Mouse (Mus musculus) liver, postnatal 0 days (tissue): Measurements from ENCODE around the gene Atp2b2. TPM values are rescaled to one million over a fixed set of nuclear protein-coding genes. Genes with fewer than 3 reads are reported as not detected.

Experiments
- ATAC-seq: fragments of 200-750 bp; cut with Nextera tagmentation; 2 replicates; pipeline ENCODE4 v1.8.0; 2017; ENCODE audit warnings: mild to moderate bottlenecking, moderate library complexity
- DNase-seq: peaks from one replicate; pipeline ENCODE4 v3.0.0-alpha.2; 2016
- H3K27ac ChIP-seq: fragments of 300-500 bp; sonication (generic); 2 replicates; pipeline ENCODE4 v1.5.1; 2014; ENCODE audit warnings: antibody characterized with exemption, moderate library complexity, mild to moderate bottlenecking, low read depth
- H3K27me3 ChIP-seq: fragments of 300-500 bp; sonication (generic); 2 replicates; pipeline ENCODE4 v1.6.1; 2014; ENCODE audit warnings: low read length, control low read depth, mixed read lengths; ENCODE audit not compliant: insufficient read depth
- H3K36me3 ChIP-seq: fragments of 300-500 bp; sonication (generic); replicated peaks from 2 replicates; pipeline ENCODE4 v1.6.1; 2014; ENCODE audit warnings: mild to moderate bottlenecking, control low read depth, low read length, moderate library complexity, mixed read lengths; ENCODE audit not compliant: insufficient read depth
- H3K4me1 ChIP-seq: fragments of 300-500 bp; sonication (generic); 2 replicates; pipeline ENCODE4 v1.6.1; 2014; ENCODE audit warnings: antibody characterized with exemption, mild to moderate bottlenecking, control low read depth; ENCODE audit not compliant: insufficient read depth
- H3K4me2 ChIP-seq: fragments of 300-500 bp; sonication (generic); 2 replicates; pipeline ENCODE4 v1.6.1; 2014; ENCODE audit warnings: low read depth, mild to moderate bottlenecking, low read length, moderate library complexity, mixed read lengths
- H3K4me3 ChIP-seq: fragments of 300-500 bp; sonication (generic); 2 replicates; pipeline ENCODE4 v1.5.1; 2014; ENCODE audit warnings: low read depth, low read length
- H3K9ac ChIP-seq: fragments of 300-500 bp; sonication (generic); replicated peaks from 2 replicates; pipeline ENCODE4 v1.6.1; 2014; ENCODE audit warnings: mild to moderate bottlenecking, moderate library complexity
- H3K9me3 ChIP-seq: fragments of 300-500 bp; sonication (generic); 2 replicates; pipeline ENCODE4 v1.6.1; 2016; ENCODE audit warnings: mild to moderate bottlenecking, control low read depth, low read length, mixed read lengths
- CTCF ChIP-seq: sonication (generic); IDR thresholded peaks from 2 replicates; pipeline ENCODE4 v1.5.1; 2016; ENCODE audit warnings: antibody characterized with exemption, low read depth
- EP300 ChIP-seq: IDR thresholded peaks from 2 replicates; pipeline ENCODE4 v1.6.1; 2016; ENCODE audit warnings: antibody characterized with exemption, low read depth, mild to moderate bottlenecking
- WGBS: fragments of 180-500 bp; shearing (Covaris S2); extraction: QIAGEN DNeasy Blood & Tissue Kit; methylation state at CpG from one replicate; pipeline ENCODE4 v1.1.7; 2014; ENCODE audit not compliant: insufficient replicate concordance; 5-methylcytosine and 5-hydroxymethylcytosine counted together
- polyA plus RNA-seq: library from polyadenylated mRNA; unstranded; fragments of >200 nt; fragmentation: Nextera tagmentation; extraction: Ambion mirVana; gene quantifications from 2 replicates; pipeline ENCODE4 v1.2.1, GENCODE M21; 2015

Gene Atp2b2
- polyA plus RNA-seq, 1 experiment from 2014 or later, result 0.41 TPM

DNA sequence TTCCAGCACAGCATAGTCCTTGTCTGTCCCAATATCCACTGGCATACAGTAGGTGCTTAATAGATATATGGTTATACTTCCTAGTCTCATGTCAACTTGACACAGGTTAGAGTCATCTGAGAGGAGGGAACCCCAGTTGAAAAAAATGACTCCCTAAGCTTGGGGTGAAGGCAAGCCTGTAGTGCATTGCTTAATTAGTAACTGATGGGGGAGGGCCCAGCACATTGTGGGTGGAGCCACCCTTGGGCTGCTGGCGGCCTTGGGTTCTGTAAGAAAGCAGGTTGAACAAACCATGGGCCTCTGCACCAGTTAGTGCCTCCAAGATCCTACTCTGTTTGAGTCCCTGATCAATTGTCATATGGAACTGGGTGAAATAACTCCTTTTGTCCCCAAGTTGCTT, 231.0 kb downstream of the Atp2b2 start:
- DNase-seq, result no peak
- no peak overlapping the region for H3K9ac ChIP-seq
- H3K36me3 ChIP-seq, result 0 out of 2 replicates have a peak, but pooled peaks cover 2% of the 10 kb centered on the region
- H3K27ac ChIP-seq, result no peak overlapping the region
- no peak overlapping the region for H3K4me2 ChIP-seq
- no peak overlapping the region for H3K4me3 ChIP-seq
- no peaks in the 10 kb centered on the region for H3K4me1 ChIP-seq
- TF ChIP-seq EP300 (no peak), CTCF (no peak)
- H3K27me3 ChIP-seq, result no peaks in the 10 kb centered on the region
- 21% methylated on average over 1 of the region's 1 CpGs for WGBS
- H3K9me3 ChIP-seq, result no peaks in the 10 kb centered on the region
- ATAC-seq, result no peak

DNA sequence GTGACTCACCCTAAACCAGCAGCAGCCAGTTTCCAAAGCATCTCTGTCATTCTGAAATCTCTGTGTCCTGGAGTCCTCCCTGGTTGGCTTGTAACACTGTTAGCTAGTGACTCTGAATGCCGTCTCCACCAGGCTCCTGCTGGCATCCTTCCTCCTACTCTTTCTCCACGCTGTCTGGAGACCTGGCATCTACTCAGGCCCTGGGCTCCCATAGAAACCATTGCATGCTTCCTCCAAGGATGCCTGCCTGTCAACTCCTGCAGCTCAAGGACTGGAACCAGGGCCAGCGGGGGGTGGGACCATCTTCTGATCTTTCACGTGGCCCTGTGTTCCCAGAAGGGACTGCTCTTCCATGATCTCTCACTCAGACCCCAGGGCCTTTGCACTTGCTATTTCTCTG, 231.7 kb downstream of the Atp2b2 start:
- H3K27ac ChIP-seq, result no peak overlapping the region
- H3K9ac ChIP-seq, result no peak overlapping the region
- no peaks in the 10 kb centered on the region for H3K4me1 ChIP-seq
- no peak overlapping the region for H3K4me2 ChIP-seq
- H3K27me3 ChIP-seq, result no peaks in the 10 kb centered on the region
- H3K9me3 ChIP-seq, result no peaks in the 10 kb centered on the region
- H3K36me3 ChIP-seq, result 0 out of 2 replicates have a peak, but pooled peaks cover 2% of the 10 kb centered on the region
- TF ChIP-seq EP300, result no peak
- TF ChIP-seq CTCF, result no peak
- no peak overlapping the region for H3K4me3 ChIP-seq
- 67% methylated on average over 4 of the region's 4 CpGs for WGBS
- ATAC-seq (no peak), DNase-seq (no peak)

DNA sequence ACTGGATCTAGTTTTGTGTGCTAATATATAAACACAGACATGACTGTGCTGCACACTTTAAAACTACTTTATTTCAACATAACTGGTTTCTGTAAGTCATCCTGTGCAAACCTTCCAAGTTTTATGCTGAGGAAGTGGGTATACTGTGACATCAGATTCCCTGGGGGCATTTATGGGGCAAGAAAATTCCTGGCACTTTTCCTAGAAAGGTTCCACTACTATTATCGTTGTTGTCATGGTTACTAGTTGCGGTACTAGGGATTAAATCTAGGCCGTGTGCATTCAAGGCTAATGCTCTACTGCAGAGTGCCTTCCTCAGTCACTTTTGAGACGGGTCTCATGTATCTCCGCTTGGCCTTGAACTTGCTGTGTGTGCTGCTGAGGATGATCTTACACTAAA, 236.2 kb downstream of the Atp2b2 start:
- WGBS, result 80% methylated on average over 5 of the region's 5 CpGs
- Histone ChIP-seq H3K9me3 (peaks cover 5% of the 10 kb centered on the region; the same call in 1 of the 2 replicates), H3K36me3 (0 out of 2 replicates have a peak, but pooled peaks cover 4% of the 10 kb centered on the region), H3K27ac (no peak overlapping the region), H3K4me3 (no peak overlapping the region), H3K4me1 (no peaks in the 10 kb centered on the region), H3K9ac (no peak overlapping the region), H3K27me3 (no peaks in the 10 kb centered on the region), H3K4me2 (no peak overlapping the region)
- DNase-seq (no peak), ATAC-seq (no peak)
- TF ChIP-seq EP300 (no peak), CTCF (no peak)

DNA sequence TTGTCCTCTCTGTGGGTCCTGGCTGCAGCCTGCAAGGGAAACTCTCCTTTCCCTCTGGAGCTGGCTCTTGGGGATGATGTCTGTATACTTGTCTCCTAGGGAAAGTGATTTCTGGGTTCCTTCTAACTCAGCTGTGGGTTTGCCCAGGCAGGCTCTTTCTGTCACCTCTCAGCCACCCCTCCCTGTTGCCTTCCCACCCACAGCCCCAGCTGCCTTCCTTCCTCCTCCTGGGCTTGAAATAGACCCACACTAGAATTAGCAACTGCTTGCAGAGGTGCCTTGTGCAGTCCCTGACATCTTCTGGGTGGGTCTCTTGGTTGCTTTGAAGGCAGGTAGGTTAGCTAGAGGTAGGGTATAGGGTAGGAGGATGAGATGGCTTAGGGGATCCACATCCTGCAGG, 241.2 kb downstream of the Atp2b2 start:
- Histone ChIP-seq H3K36me3 (0 out of 2 replicates have a peak, but pooled peaks cover 4% of the 10 kb centered on the region), H3K4me3 (no peak overlapping the region), H3K27ac (no peak overlapping the region), H3K4me2 (no peak overlapping the region), H3K9ac (no peak overlapping the region), H3K27me3 (no peaks in the 10 kb centered on the region), H3K9me3 (peaks cover 5% of the 10 kb centered on the region; the same call in 1 of the 2 replicates), H3K4me1 (no peaks in the 10 kb centered on the region)
- no peak for TF ChIP-seq EP300
- no peak for DNase-seq
- no peak for ATAC-seq

DNA sequence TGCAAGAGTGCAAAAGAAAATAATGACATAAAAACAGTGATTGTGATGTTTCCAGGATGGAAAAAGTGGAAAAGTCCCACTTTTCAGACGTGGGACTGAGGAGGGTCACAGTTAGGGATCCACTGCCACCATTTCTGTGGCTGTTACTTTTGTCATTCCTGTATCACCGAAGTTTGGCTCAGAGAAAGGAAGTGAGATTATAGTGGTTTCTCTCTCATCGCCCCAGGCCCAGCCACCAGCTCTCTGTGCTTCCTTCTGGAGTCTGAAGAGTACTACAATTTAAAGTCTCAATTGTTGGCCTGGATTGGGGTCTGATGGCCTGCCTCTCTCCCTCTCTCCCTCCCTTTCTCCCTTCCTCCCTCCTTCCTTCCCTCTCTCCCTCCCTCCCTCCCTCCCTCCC, 242.5 kb downstream of the Atp2b2 start:
- Histone ChIP-seq H3K9me3 (no peaks in the 10 kb centered on the region), H3K36me3 (0 out of 2 replicates have a peak, but pooled peaks cover 6% of the 10 kb centered on the region), H3K27me3 (no peaks in the 10 kb centered on the region), H3K4me2 (no peak overlapping the region), H3K27ac (no peak overlapping the region), H3K4me1 (no peaks in the 10 kb centered on the region), H3K4me3 (no peak overlapping the region), H3K9ac (no peak overlapping the region)
- ATAC-seq (no peak), DNase-seq (no peak)
- 33% methylated on average over 3 of the region's 3 CpGs for WGBS
- TF ChIP-seq CTCF, result no peak

DNA sequence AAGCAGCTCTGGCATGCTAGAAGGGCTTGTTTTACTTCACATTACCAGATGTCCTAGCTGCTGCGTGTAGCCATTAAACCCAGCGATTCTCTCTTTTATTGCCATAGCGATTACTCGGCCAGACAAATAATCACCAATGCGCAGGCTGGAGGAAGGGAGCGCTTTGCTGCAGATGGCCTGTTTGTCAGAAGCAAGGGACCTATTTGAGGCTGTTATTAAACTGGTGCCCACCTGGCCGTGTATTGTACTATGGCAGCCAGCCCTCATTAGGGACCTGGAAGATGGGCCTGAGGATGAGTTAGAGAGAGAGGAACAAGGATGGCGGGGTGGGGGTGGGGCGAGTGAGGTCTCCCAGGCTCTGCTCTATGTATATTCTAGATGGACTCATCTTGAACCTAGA, 243.1 kb downstream of the Atp2b2 start:
- H3K4me1 ChIP-seq, result no peaks in the 10 kb centered on the region
- no peaks in the 10 kb centered on the region for H3K9me3 ChIP-seq
- no peak overlapping the region for H3K4me3 ChIP-seq
- no peak overlapping the region for H3K27ac ChIP-seq
- no peak overlapping the region for H3K4me2 ChIP-seq
- 0 out of 2 replicates have a peak, but pooled peaks cover 4% of the 10 kb centered on the region for H3K36me3 ChIP-seq
- DNase-seq (no peak), ATAC-seq (no peak)
- no peaks in the 10 kb centered on the region for H3K27me3 ChIP-seq
- TF ChIP-seq EP300 (no peak), CTCF (no peak)
- WGBS, result 80% methylated on average over 9 of the region's 9 CpGs
- no peak overlapping the region for H3K9ac ChIP-seq

DNA sequence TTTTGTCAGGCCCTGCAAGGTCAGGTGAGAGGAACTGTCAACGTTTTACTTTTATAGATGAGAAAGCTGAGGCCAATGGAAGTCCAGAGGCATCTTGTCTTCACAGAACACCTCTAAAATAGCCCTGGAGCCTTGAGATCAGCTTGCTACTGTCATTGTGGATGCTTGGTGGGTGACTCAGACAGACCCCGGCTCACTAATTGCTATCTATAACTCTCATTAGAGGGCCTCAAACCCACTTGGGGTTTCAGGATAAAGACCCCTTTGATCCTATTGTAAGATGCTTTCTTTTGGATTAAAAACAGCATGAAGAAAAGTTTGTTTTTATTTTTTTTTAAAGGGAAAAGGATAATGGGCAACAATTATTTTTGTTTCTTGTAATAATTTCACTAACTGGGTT, 243.5 kb downstream of the Atp2b2 start:
- H3K4me1 ChIP-seq, result no peaks in the 10 kb centered on the region
- H3K9ac ChIP-seq, result no peak overlapping the region
- H3K27ac ChIP-seq, result no peak overlapping the region
- H3K27me3 ChIP-seq, result no peaks in the 10 kb centered on the region
- no peak for TF ChIP-seq CTCF
- TF ChIP-seq EP300, result no peak
- no peak overlapping the region for H3K4me2 ChIP-seq
- H3K4me3 ChIP-seq, result no peak overlapping the region
- 0 out of 2 replicates have a peak, but pooled peaks cover 2% of the 10 kb centered on the region for H3K36me3 ChIP-seq
- no peaks in the 10 kb centered on the region for H3K9me3 ChIP-seq
- ATAC-seq (no peak), DNase-seq (no peak)
- 43% methylated on average over 2 of the region's 2 CpGs for WGBS
